Mouse (Mus musculus) urinary bladder, postnatal 0 days (tissue): ENCODE data around the gene Epha7. TPM values are rescaled to one million over a fixed set of nuclear protein-coding genes. Genes with fewer than 3 reads are reported as not detected.

Experiments used
- polyA plus RNA-seq: library from polyadenylated mRNA; unstranded; fragments of >200 nt; fragmentation: Nextera tagmentation; extraction: Ambion mirVana; gene quantifications from 2 replicates; pipeline ENCODE4 v1.2.1, GENCODE M21; 2015

The Epha7 gene
- 9.2 and 9.8 TPM in 2 replicates for polyA plus RNA-seq

DNA sequence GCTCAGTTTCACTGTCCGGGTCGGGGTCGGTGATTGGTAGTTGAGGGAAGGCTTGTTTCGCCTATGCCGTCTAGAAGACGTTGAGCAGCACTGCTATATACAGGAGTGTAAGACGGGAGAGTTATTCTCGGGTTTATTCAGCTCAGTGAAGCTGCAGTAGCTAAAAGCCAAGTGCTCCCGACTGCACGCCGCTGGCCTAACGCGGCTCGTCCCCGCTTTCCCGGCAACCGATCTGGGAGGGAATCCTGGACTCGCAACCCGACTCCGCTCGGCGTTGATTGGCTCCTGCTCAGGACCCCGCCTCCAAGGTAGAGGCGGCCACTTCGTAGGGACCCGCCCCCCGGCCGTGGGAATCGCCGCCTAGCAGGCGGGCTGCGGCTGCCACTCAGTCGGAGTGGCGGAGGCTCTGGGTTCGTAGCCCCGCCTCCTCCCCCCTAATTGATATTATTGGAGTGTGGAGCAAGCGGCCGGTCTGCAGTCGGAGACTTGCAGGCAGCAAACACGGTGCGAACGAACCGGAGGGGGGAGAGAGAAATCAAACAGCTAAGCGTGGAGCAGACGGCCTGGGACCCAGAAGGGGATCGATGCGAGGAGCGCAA lies at the start of gene Epha7:
TSS of gene Epha7 (plus strand) at position 441 of the 599 bp plus-strand sequence.

